In genomic region chr9:103389261-103389660, GRCm38 (mm10) we compare ENCODE assay signal across 23 mouse cellular contexts.
"Had no signal": no experiment of that assay in that cellular context is flagged by ENCODE, and none has a peak within 500 bp of the region (broad histone marks: within the 10 kb centered on the region; RNA-seq: fewer than 3 reads in every experiment).

No protein-coding gene starts in this region.

- H3K27me3 ChIP-seq: heart, embryonic 12.5 days; hindbrain, embryonic 13.5 days; hindbrain, embryonic 15.5 days; kidney, embryonic 15.5 days had no signal

- H3K4me2 ChIP-seq: heart, embryonic 12.5 days; hindbrain, embryonic 13.5 days; hindbrain, embryonic 15.5 days; kidney, embryonic 15.5 days; limb, embryonic 13.5 days; limb, embryonic 15.5 days had no signal

- H3K9me3 ChIP-seq: heart, embryonic 10.5 days; heart, embryonic 12.5 days; hindbrain, embryonic 13.5 days; hindbrain, embryonic 15.5 days; kidney, embryonic 15.5 days; limb, embryonic 13.5 days; limb, embryonic 15.5 days had no signal

- DNase-seq: forebrain, postnatal 0 days; gastrocnemius, postnatal 14 days; gastrocnemius, postnatal 36 days; heart, adult 18-20 months; heart, postnatal 10 days; kidney, adult 11 months; kidney, adult 2 months; kidney, adult 9 months; kidney, postnatal 14 days; kidney, postnatal 36 days; layer of hippocampus, adult 9-11 months; layer of hippocampus, postnatal 36 days; left cerebral cortex, postnatal 4 days had no signal

- ATAC-seq: forebrain, postnatal 0 days; hindbrain, postnatal 0 days; intestine, embryonic 16.5 days had no signal

- H3K4me1 ChIP-seq: hindbrain, embryonic 15.5 days had no signal

- H3K36me3 ChIP-seq: heart, embryonic 10.5 days; heart, embryonic 12.5 days; hindbrain, embryonic 13.5 days; hindbrain, embryonic 15.5 days; kidney, embryonic 15.5 days; limb, embryonic 13.5 days; limb, embryonic 15.5 days had no signal

- H3K4me3 ChIP-seq: heart, embryonic 10.5 days; heart, embryonic 12.5 days; hindbrain, embryonic 13.5 days; hindbrain, embryonic 15.5 days; kidney, embryonic 15.5 days; limb, embryonic 13.5 days; limb, embryonic 15.5 days had no signal

- H3K27ac ChIP-seq: heart, embryonic 10.5 days; hindbrain, embryonic 13.5 days; hindbrain, embryonic 15.5 days; hindbrain, postnatal 0 days; kidney, embryonic 15.5 days; kidney, postnatal 0 days; limb, embryonic 13.5 days; limb, embryonic 15.5 days had no signal

- H3K9ac ChIP-seq: forebrain, postnatal 0 days; heart, embryonic 12.5 days; hindbrain, embryonic 13.5 days; hindbrain, embryonic 15.5 days; kidney, embryonic 15.5 days; limb, embryonic 13.5 days; limb, embryonic 15.5 days had no signal
